Mouse (Mus musculus): ENCODE data around the gene Cryge. TPM values are rescaled to one million over a fixed set of nuclear protein-coding genes. Genes with fewer than 3 reads are reported as not detected.
A peak's percentile ranks its signal among the peaks of the same experiment; 100 is the strongest.

Cryge gene
- polyA plus RNA-seq, 2 experiments, result not detected

DNA sequence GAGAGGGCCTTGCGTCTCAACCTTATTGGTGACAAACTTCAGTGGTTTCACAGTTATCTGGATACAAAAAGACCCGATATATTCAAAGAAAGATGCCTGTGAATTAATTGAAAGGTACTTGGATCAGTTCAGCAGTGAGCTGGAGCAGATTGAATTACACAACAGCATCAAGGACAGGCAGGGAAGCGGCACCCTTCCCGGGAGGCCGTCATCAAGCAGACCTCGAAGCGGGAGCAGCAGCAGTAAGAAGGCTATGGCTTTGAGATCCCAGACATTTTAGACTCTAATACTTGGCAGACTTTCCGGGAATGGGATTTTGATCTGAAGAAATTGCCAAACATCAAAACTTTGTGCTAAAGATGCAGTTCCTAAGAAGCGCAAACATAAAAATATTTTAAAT is 22.7 kb downstream of the Cryge start:
- DNase-seq (ENCODE audit: low spot score), result no peak
- no peak overlapping the region for H3K9ac ChIP-seq (ENCODE audit: low read depth, low read length, severe bottlenecking)
- TF ChIP-seq POLR2A (IDR thresholded peaks at IDR 0.05; ENCODE audit: borderline replicate concordance, extremely low read depth, insufficient read depth, insufficient read length), result no peak
- H3K9me3 ChIP-seq (ENCODE audit: control insufficient read depth, low read length), result no peaks in the 10 kb centered on the region
- no peak overlapping the region for H3K4me3 ChIP-seq (replicated peaks; ENCODE audit: low read length)
- ATAC-seq (ENCODE audit: low FRiP score, low read depth), result no peak
- H3K36me3 ChIP-seq (ENCODE audit: control insufficient read depth, insufficient read depth, low read length), result no peaks in the 10 kb centered on the region
- H3K27me3 ChIP-seq (ENCODE audit: control insufficient read depth, insufficient read depth, low read length), result no peaks in the 10 kb centered on the region
- WGBS, result 68% methylated on average over 9 of the region's 9 CpGs
- no peak overlapping the region for H3K27ac ChIP-seq (replicated peaks; ENCODE audit: low read depth, low read length)
- H3K4me1 ChIP-seq (ENCODE audit: control insufficient read depth, insufficient read depth, low read length), result no peaks in the 10 kb centered on the region
- H3K4me2 ChIP-seq (replicated peaks; ENCODE audit: low read depth, low read length, severe bottlenecking), result no peak overlapping the region

DNA sequence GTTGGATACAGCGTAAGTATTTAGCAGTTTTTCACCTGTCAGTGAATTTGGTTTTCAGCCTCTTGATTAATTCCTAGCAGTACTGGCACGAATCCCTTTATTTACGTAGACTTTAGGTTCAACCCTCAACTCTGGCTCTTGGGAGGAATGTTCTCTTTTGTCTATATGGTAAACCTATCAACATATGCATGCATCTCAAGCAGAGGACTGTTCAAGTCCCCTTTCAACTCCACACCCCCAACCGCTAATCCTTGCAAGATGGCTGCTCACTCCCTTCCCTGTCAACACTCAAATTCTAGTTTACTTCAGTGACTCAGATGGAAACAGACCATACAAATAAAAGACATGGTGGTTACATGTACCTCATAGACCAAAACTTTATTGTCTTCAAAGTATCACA is 38.2 kb downstream of the Cryge start:
- Histone ChIP-seq H3K4me2 (replicated peaks; ENCODE audit: low read depth, low read length, severe bottlenecking) (no peak overlapping the region), H3K27me3 (ENCODE audit: control insufficient read depth, insufficient read depth, low read length) (no peaks in the 10 kb centered on the region), H3K9me3 (ENCODE audit: control insufficient read depth, low read length) (no peaks in the 10 kb centered on the region), H3K36me3 (ENCODE audit: control insufficient read depth, insufficient read depth, low read length) (no peaks in the 10 kb centered on the region), H3K27ac (replicated peaks; ENCODE audit: low read depth, low read length) (no peak overlapping the region), H3K4me1 (ENCODE audit: control insufficient read depth, insufficient read depth, low read length) (no peaks in the 10 kb centered on the region), H3K4me3 (replicated peaks; ENCODE audit: low read length) (no peak overlapping the region), H3K9ac (ENCODE audit: low read depth, low read length, severe bottlenecking) (no peak overlapping the region)
- DNase-seq (ENCODE audit: low spot score) (no peak), ATAC-seq (ENCODE audit: low FRiP score, low read depth) (no peak)
- no peak for TF ChIP-seq POLR2A (IDR thresholded peaks at IDR 0.05; ENCODE audit: borderline replicate concordance, extremely low read depth, insufficient read depth, insufficient read length)
- WGBS, result 87% methylated on average over 4 of the region's 4 CpGs

DNA sequence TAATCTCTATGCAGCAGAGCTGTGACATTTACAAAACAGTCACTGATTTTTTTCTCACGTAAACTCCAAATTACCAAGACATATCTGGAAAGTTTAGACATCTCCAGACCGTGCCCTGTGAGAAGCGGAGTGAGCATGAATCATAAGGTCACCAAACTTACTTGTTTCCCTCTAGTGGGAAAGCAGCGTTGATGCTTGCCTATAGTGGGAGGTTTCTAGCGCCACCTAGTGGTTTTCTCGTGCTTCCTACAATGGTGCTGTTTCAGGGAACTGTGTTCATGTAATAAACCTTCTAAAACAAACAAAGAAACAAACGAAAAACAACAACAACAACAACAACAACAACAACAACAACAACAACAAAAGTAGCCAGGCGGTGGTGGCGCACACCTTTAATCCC is 40.8 kb downstream of the Cryge start:
- Histone ChIP-seq H3K9me3 (ENCODE audit: control insufficient read depth, low read length) (no peaks in the 10 kb centered on the region), H3K36me3 (ENCODE audit: control insufficient read depth, insufficient read depth, low read length) (no peaks in the 10 kb centered on the region), H3K9ac (ENCODE audit: low read depth, low read length, severe bottlenecking) (no peak overlapping the region), H3K27me3 (ENCODE audit: control insufficient read depth, insufficient read depth, low read length) (no peaks in the 10 kb centered on the region), H3K4me1 (ENCODE audit: control insufficient read depth, insufficient read depth, low read length) (no peaks in the 10 kb centered on the region), H3K27ac (replicated peaks; ENCODE audit: low read depth, low read length) (no peak overlapping the region), H3K4me3 (replicated peaks; ENCODE audit: low read length) (no peak overlapping the region), H3K4me2 (replicated peaks; ENCODE audit: low read depth, low read length, severe bottlenecking) (no peak overlapping the region)
- peak; percentile 93 for DNase-seq (ENCODE audit: low spot score)
- 15% methylated on average over 9 of the region's 9 CpGs for WGBS
- TF ChIP-seq POLR2A (IDR thresholded peaks at IDR 0.05; ENCODE audit: borderline replicate concordance, extremely low read depth, insufficient read depth, insufficient read length), result no peak
- ATAC-seq (ENCODE audit: low FRiP score, low read depth), result peak; percentile 77; the same call in 1 of the 2 replicates

DNA sequence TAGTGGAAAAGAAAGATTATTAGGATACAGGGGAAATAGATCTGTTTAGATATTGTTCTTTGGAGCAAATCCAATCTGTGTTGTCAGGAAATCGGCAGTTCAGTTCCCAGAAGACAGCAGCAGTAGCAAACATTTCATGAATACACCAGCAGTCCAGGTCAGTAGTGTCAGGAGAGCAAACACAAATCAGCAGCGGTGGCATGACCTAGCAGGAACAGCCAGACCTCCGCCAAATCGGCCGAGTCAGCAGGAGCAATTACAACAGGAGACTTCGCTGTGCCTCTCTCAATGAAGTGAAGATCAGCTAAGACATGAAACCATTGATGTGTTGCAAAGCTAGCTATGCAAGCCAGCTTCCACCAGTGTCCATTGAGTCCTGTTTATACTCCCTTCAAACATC is 45.4 kb downstream of the Cryge start:
- H3K4me2 ChIP-seq (replicated peaks; ENCODE audit: low read depth, low read length, severe bottlenecking), result no peak overlapping the region
- no peak for ATAC-seq (ENCODE audit: low FRiP score, low read depth)
- H3K9ac ChIP-seq (ENCODE audit: low read depth, low read length, severe bottlenecking), result no peak overlapping the region
- WGBS, result 95% methylated on average over 6 of the region's 6 CpGs
- no peak overlapping the region for H3K4me3 ChIP-seq (replicated peaks; ENCODE audit: low read length)
- no peaks in the 10 kb centered on the region for H3K4me1 ChIP-seq (ENCODE audit: control insufficient read depth, insufficient read depth, low read length)
- no peak overlapping the region for H3K27ac ChIP-seq (replicated peaks; ENCODE audit: low read depth, low read length)
- no peaks in the 10 kb centered on the region for H3K9me3 ChIP-seq (ENCODE audit: control insufficient read depth, low read length)
- no peak for DNase-seq (ENCODE audit: low spot score)
- no peaks in the 10 kb centered on the region for H3K27me3 ChIP-seq (ENCODE audit: control insufficient read depth, insufficient read depth, low read length)
- TF ChIP-seq POLR2A (IDR thresholded peaks at IDR 0.05; ENCODE audit: borderline replicate concordance, extremely low read depth, insufficient read depth, insufficient read length), result no peak
- H3K36me3 ChIP-seq (ENCODE audit: control insufficient read depth, insufficient read depth, low read length), result no peaks in the 10 kb centered on the region

DNA sequence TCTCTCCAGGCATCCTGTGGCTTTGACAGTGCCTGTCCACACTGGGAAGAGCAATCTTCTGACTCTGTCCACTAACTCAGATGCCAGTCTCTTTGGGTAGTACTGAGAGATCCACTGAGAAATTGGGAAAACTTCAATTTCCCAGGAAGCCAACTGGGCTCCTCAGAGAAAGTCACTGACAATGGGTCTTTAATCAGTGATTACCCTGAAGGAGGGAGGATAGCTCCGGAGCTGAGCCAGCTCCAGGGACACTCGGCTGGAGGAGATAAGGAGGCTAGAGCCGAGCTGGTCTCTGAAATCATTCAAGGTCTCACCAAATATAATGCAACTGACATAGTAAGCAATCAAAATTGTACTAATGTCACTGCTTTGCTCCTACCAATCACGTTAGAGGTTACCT is 46.4 kb downstream of the Cryge start:
- ATAC-seq (ENCODE audit: low FRiP score, low read depth), result no peak
- WGBS, result 79% methylated on average over 4 of the region's 4 CpGs

More for the DNA sequence above, 46.4 kb downstream of the Cryge start:
- no peaks in the 10 kb centered on the region for H3K36me3 ChIP-seq (ENCODE audit: control insufficient read depth, insufficient read depth, low read length)
- H3K27ac ChIP-seq (replicated peaks; ENCODE audit: low read depth, low read length), result no peak overlapping the region
- H3K9ac ChIP-seq (ENCODE audit: low read depth, low read length, severe bottlenecking), result no peak overlapping the region
- H3K4me2 ChIP-seq (replicated peaks; ENCODE audit: low read depth, low read length, severe bottlenecking), result no peak overlapping the region
- DNase-seq (ENCODE audit: low spot score), result no peak
- no peak for TF ChIP-seq POLR2A (IDR thresholded peaks at IDR 0.05; ENCODE audit: borderline replicate concordance, extremely low read depth, insufficient read depth, insufficient read length)
- H3K4me1 ChIP-seq (ENCODE audit: control insufficient read depth, insufficient read depth, low read length), result no peaks in the 10 kb centered on the region
- no peaks in the 10 kb centered on the region for H3K27me3 ChIP-seq (ENCODE audit: control insufficient read depth, insufficient read depth, low read length)
- H3K4me3 ChIP-seq (replicated peaks; ENCODE audit: low read length), result no peak overlapping the region
- H3K9me3 ChIP-seq (ENCODE audit: control insufficient read depth, low read length), result no peaks in the 10 kb centered on the region

Other genes starting within 250 kb of the Cryge start
- 3.7 and 3.9 TPM in 2 replicates for gene Plekhm3, start 94.3 kb downstream of the Cryge start, polyA plus RNA-seq (2012; rRNA removed)
- 6.0 and 8.0 TPM in 2 replicates for gene Plekhm3, start 94.3 kb downstream of the Cryge start, polyA plus RNA-seq (2014; fragmentation: Nextera tagmentation; extraction: Ambion mirVana)
- gene Akr1cl, start 18.4 kb downstream of the Cryge start, polyA plus RNA-seq (2012; rRNA removed), result 0.08 TPM in 2 replicates
- gene Akr1cl, start 18.4 kb downstream of the Cryge start, polyA plus RNA-seq (2014; fragmentation: Nextera tagmentation; extraction: Ambion mirVana), result 0.23 TPM in 1 of 2 replicates, not detected in the other
- gene Crygd, start 12.3 kb upstream of the Cryge start, polyA plus RNA-seq (2012; rRNA removed), result not detected in 2 replicates
- not detected in 2 replicates for gene Crygd, start 12.3 kb upstream of the Cryge start, polyA plus RNA-seq (2014; fragmentation: Nextera tagmentation; extraction: Ambion mirVana)
- not detected in 2 replicates for gene Crygc, start 22.5 kb upstream of the Cryge start, polyA plus RNA-seq (2012; rRNA removed)
- not detected in 2 replicates for gene Crygc, start 22.5 kb upstream of the Cryge start, polyA plus RNA-seq (2014; fragmentation: Nextera tagmentation; extraction: Ambion mirVana)
- gene Crygb, start 31.1 kb upstream of the Cryge start, polyA plus RNA-seq (2012; rRNA removed), result 0.29 and 0.73 TPM in 2 replicates
- gene Crygb, start 31.1 kb upstream of the Cryge start, polyA plus RNA-seq (2014; fragmentation: Nextera tagmentation; extraction: Ambion mirVana), result not detected in 2 replicates
- not detected in 2 replicates for gene Cryga, start 52.2 kb upstream of the Cryge start, polyA plus RNA-seq (2012; rRNA removed)
- gene Cryga, start 52.2 kb upstream of the Cryge start, polyA plus RNA-seq (2014; fragmentation: Nextera tagmentation; extraction: Ambion mirVana), result not detected in 2 replicates
- gene Gm28845, start 68.4 kb upstream of the Cryge start, polyA plus RNA-seq (2012; rRNA removed), result not detected in 2 replicates
- not detected in 2 replicates for gene Gm28845, start 68.4 kb upstream of the Cryge start, polyA plus RNA-seq (2014; fragmentation: Nextera tagmentation; extraction: Ambion mirVana)
- 0.24 and 0.32 TPM in 2 replicates for gene D630023F18Rik, start 72.1 kb upstream of the Cryge start, polyA plus RNA-seq (2012; rRNA removed)
- 0.37 and 0.44 TPM in 2 replicates for gene D630023F18Rik, start 72.1 kb upstream of the Cryge start, polyA plus RNA-seq (2014; fragmentation: Nextera tagmentation; extraction: Ambion mirVana)
- gene Idh1, start 135.4 kb upstream of the Cryge start, polyA plus RNA-seq (2012; rRNA removed), result 54.0 and 62.2 TPM in 2 replicates
- 128 and 137 TPM in 2 replicates for gene Idh1, start 135.4 kb upstream of the Cryge start, polyA plus RNA-seq (2014; fragmentation: Nextera tagmentation; extraction: Ambion mirVana)
- gene Pikfyve, start 135.5 kb upstream of the Cryge start, polyA plus RNA-seq (2012; rRNA removed), result 8.1 and 9.1 TPM in 2 replicates
- gene Pikfyve, start 135.5 kb upstream of the Cryge start, polyA plus RNA-seq (2014; fragmentation: Nextera tagmentation; extraction: Ambion mirVana), result 15.8 and 17.1 TPM in 2 replicates
- 0.33 and 0.39 TPM in 2 replicates for gene Pth2r, start 230.9 kb upstream of the Cryge start, polyA plus RNA-seq (2012; rRNA removed)
- gene Pth2r, start 230.9 kb upstream of the Cryge start, polyA plus RNA-seq (2014; fragmentation: Nextera tagmentation; extraction: Ambion mirVana), result 0.15 and 0.32 TPM in 2 replicates

Measured in limb, embryonic 14.5 days (tissue).